Mouse (Mus musculus): ENCODE results near the gene Inpp4b.

DNA sequence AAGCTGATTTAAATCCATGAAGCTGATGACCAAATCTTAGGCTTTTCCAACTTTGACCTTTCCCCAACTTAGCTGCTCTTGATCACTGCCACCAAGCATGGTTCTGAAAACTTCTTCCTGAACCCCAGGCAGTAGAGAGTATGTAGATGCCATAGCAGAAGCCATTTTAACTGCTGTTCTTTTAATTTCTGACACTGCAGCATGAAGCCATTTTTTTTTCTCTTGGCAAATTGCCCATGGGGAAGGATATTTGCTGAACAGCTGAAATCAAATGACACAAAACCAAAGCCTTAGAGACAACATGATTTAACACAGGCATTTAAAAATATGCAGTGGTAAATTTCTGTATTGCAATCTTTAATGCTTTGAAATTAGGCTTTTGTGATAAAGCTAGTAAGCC, 56.7 kb downstream of the Inpp4b start:
- no peak for TF ChIP-seq POLR2A (IDR thresholded peaks at IDR 0.05; ENCODE audit: low read depth, low read length)
- no peak for TF ChIP-seq CTCF (IDR thresholded peaks at IDR 0.05; ENCODE audit: extremely low read depth, insufficient read length, insufficient replicate concordance, low read depth, low read length)

Data from small intestine, adult 2 months (tissue).